Mouse (Mus musculus): ENCODE results near the gene Cdkl3. TPM values are rescaled to one million over a fixed set of nuclear protein-coding genes. Genes with fewer than 3 reads are reported as not detected.

Gene Cdkl3
- total and polyA plus RNA-seq, 2 experiments from 2014 or later: 23.8 to 53.2 TPM

- WGBS: 80% methylated on average over 13 of the region's 13 CpGs
- H3K4me1 ChIP-seq (ENCODE audit: insufficient read depth, low read length): peaks cover 16% of the 10 kb centered on the region; the same call in 1 of the 2 replicates
- H3K27ac ChIP-seq (ENCODE audit: low read depth, low read length): no peak overlapping the region
- H3K9ac ChIP-seq (replicated peaks; ENCODE audit: low read length, poor library complexity, severe bottlenecking): 0 out of 2 replicates have a peak overlapping the region, but pooled peaks have one; percentile 87
- H3K4me2 ChIP-seq (ENCODE audit: low read depth, low read length, poor library complexity, severe bottlenecking): peak overlapping the region; percentile 64
- no peaks in the 10 kb centered on the region for H3K27me3 ChIP-seq (ENCODE audit: insufficient read depth, low read length)
- DNase-seq (ENCODE audit: low spot score) (no peak), ATAC-seq (ENCODE audit: low FRiP score) (no peak)
- no peaks in the 10 kb centered on the region for H3K9me3 ChIP-seq (ENCODE audit: low read length)
- H3K36me3 ChIP-seq (ENCODE audit: insufficient read depth, low read length): no peaks in the 10 kb centered on the region
- H3K4me3 ChIP-seq (ENCODE audit: low read depth, low read length): peak overlapping the region; percentile 85
- TF ChIP-seq CTCF (IDR thresholded peaks at IDR 0.05): peak; percentile 10; the same call in 1 of the 2 replicates
These were observed 1.0 kb upstream of the Cdkl3 start for GRCm38 (mm10) chr11:52002842-52003504.

- Histone ChIP-seq H3K9ac (replicated peaks; ENCODE audit: low read length, poor library complexity, severe bottlenecking) (peak overlapping the region; percentile 87), H3K4me3 (ENCODE audit: low read depth, low read length) (peak overlapping the region; percentile 85), H3K4me1 (ENCODE audit: insufficient read depth, low read length) (peaks cover 13% of the 10 kb centered on the region; the same call in 1 of the 2 replicates), H3K27me3 (ENCODE audit: insufficient read depth, low read length) (no peaks in the 10 kb centered on the region), H3K36me3 (ENCODE audit: insufficient read depth, low read length) (no peaks in the 10 kb centered on the region), H3K9me3 (ENCODE audit: low read length) (no peaks in the 10 kb centered on the region), H3K4me2 (ENCODE audit: low read depth, low read length, poor library complexity, severe bottlenecking) (peak overlapping the region; percentile 64), H3K27ac (ENCODE audit: low read depth, low read length) (peak overlapping the region; percentile 90)
- 15% methylated on average over 4 of the region's 4 CpGs for WGBS
- TF ChIP-seq CTCF (IDR thresholded peaks at IDR 0.05): no peak
- ATAC-seq (ENCODE audit: low FRiP score) (no peak), DNase-seq (ENCODE audit: low spot score) (no peak)
These were observed 583 bp upstream of the Cdkl3 start for GRCm38 (mm10) chr11:52003505-52003771.

GRCm38 (mm10) chr11:52005586-52005985, 1.6 kb downstream of the Cdkl3 start:
- WGBS: 66% methylated on average over 2 of the region's 2 CpGs
- no peak for TF ChIP-seq CTCF (IDR thresholded peaks at IDR 0.05)
- Histone ChIP-seq H3K27me3 (ENCODE audit: insufficient read depth, low read length) (no peaks in the 10 kb centered on the region), H3K36me3 (ENCODE audit: insufficient read depth, low read length) (no peaks in the 10 kb centered on the region), H3K4me3 (ENCODE audit: low read depth, low read length) (no peak overlapping the region), H3K9ac (replicated peaks; ENCODE audit: low read length, poor library complexity, severe bottlenecking) (0 out of 2 replicates have a peak overlapping the region, but pooled peaks have one; percentile 13), H3K27ac (ENCODE audit: low read depth, low read length) (no peak overlapping the region), H3K4me2 (ENCODE audit: low read depth, low read length, poor library complexity, severe bottlenecking) (peak overlapping the region; percentile 18; the same call in 1 of the 2 replicates), H3K9me3 (ENCODE audit: low read length) (no peaks in the 10 kb centered on the region), H3K4me1 (ENCODE audit: insufficient read depth, low read length) (peaks cover 12% of the 10 kb centered on the region; the same call in 1 of the 2 replicates)
- DNase-seq (ENCODE audit: low spot score) (no peak), ATAC-seq (ENCODE audit: low FRiP score) (no peak)

- DNase-seq (ENCODE audit: low spot score): no peak
- H3K4me2 ChIP-seq (ENCODE audit: low read depth, low read length, poor library complexity, severe bottlenecking): no peak overlapping the region
- H3K27ac ChIP-seq (ENCODE audit: low read depth, low read length): no peak overlapping the region
- 91% methylated on average over 11 of the region's 11 CpGs for WGBS
- no peaks in the 10 kb centered on the region for H3K9me3 ChIP-seq (ENCODE audit: low read length)
- H3K36me3 ChIP-seq (ENCODE audit: insufficient read depth, low read length): no peaks in the 10 kb centered on the region
- ATAC-seq (ENCODE audit: low FRiP score): no peak
- H3K27me3 ChIP-seq (ENCODE audit: insufficient read depth, low read length): no peaks in the 10 kb centered on the region
- H3K9ac ChIP-seq (replicated peaks; ENCODE audit: low read length, poor library complexity, severe bottlenecking): no peak overlapping the region
- no peaks in the 10 kb centered on the region for H3K4me1 ChIP-seq (ENCODE audit: insufficient read depth, low read length)
- no peak for TF ChIP-seq CTCF (IDR thresholded peaks at IDR 0.05)
- no peak overlapping the region for H3K4me3 ChIP-seq (ENCODE audit: low read depth, low read length)
These were observed 7.0 kb downstream of the Cdkl3 start for GRCm38 (mm10) chr11:52011011-52011410.

- H3K9ac ChIP-seq (replicated peaks; ENCODE audit: low read length, poor library complexity, severe bottlenecking): no peak overlapping the region
These were observed 7.5 kb downstream of the Cdkl3 start for GRCm38 (mm10) chr11:52011541-52011940.

GRCm38 (mm10) chr11:52018217-52018616, 14.2 kb downstream of the Cdkl3 start:
- 85% methylated on average over 9 of the region's 9 CpGs for WGBS
- H3K4me2 ChIP-seq (ENCODE audit: low read depth, low read length, poor library complexity, severe bottlenecking): no peak overlapping the region
- no peak for TF ChIP-seq CTCF (IDR thresholded peaks at IDR 0.05)

More at GRCm38 (mm10) chr11:52011541-52011940, 7.5 kb downstream of the Cdkl3 start:
- WGBS: 77% methylated on average over 5 of the region's 5 CpGs
- ATAC-seq (ENCODE audit: low FRiP score): no peak
- no peak for TF ChIP-seq CTCF (IDR thresholded peaks at IDR 0.05)
- Histone ChIP-seq H3K27ac (ENCODE audit: low read depth, low read length) (no peak overlapping the region), H3K4me3 (ENCODE audit: low read depth, low read length) (no peak overlapping the region), H3K9me3 (ENCODE audit: low read length) (no peaks in the 10 kb centered on the region), H3K4me1 (ENCODE audit: insufficient read depth, low read length) (no peaks in the 10 kb centered on the region), H3K36me3 (ENCODE audit: insufficient read depth, low read length) (no peaks in the 10 kb centered on the region), H3K4me2 (ENCODE audit: low read depth, low read length, poor library complexity, severe bottlenecking) (no peak overlapping the region), H3K27me3 (ENCODE audit: insufficient read depth, low read length) (no peaks in the 10 kb centered on the region)
- no peak for DNase-seq (ENCODE audit: low spot score)

More at GRCm38 (mm10) chr11:52018217-52018616, 14.2 kb downstream of the Cdkl3 start:
- Histone ChIP-seq H3K27me3 (ENCODE audit: insufficient read depth, low read length) (no peaks in the 10 kb centered on the region), H3K4me1 (ENCODE audit: insufficient read depth, low read length) (no peaks in the 10 kb centered on the region), H3K27ac (ENCODE audit: low read depth, low read length) (no peak overlapping the region), H3K36me3 (ENCODE audit: insufficient read depth, low read length) (0 out of 2 replicates have a peak, but pooled peaks cover 3% of the 10 kb centered on the region), H3K4me3 (ENCODE audit: low read depth, low read length) (no peak overlapping the region), H3K9ac (replicated peaks; ENCODE audit: low read length, poor library complexity, severe bottlenecking) (no peak overlapping the region), H3K9me3 (ENCODE audit: low read length) (no peaks in the 10 kb centered on the region)
- ATAC-seq (ENCODE audit: low FRiP score): no peak
- no peak for DNase-seq (ENCODE audit: low spot score)
